Mouse (Mus musculus) layer of hippocampus, adult 9-11 months (tissue): ENCODE data around the gene Mrpl55.

Experiments
- DNase-seq: peaks from one replicate; pipeline ENCODE4 v3.0.0; 2022

Gene Mrpl55

GRCm38 (mm10) chr11:59202081-59202995 lies at the start of gene Mrpl55:
TSS of gene Mrpl55 (plus strand) at chr11:59202486.
- DNase-seq, result peak; percentile 94

- DNase-seq, result no peak
Measured at GRCm38 (mm10) chr11:59154220-59154619, 48.1 kb upstream of the Mrpl55 start.

GRCm38 (mm10) chr11:59155900-59156299 lies 46.4 kb upstream of the Mrpl55 start:
- no peak for DNase-seq

- no peak for DNase-seq
Measured at GRCm38 (mm10) chr11:59159099-59159498, 43.2 kb upstream of the Mrpl55 start.

GRCm38 (mm10) chr11:59159558-59159957 lies 42.7 kb upstream of the Mrpl55 start:
- DNase-seq, result no peak

- DNase-seq, result peak; percentile 44
Measured at GRCm38 (mm10) chr11:59161398-59161797, 40.9 kb upstream of the Mrpl55 start.

- no peak for DNase-seq
Measured at GRCm38 (mm10) chr11:59162443-59163254, 39.6 kb upstream of the Mrpl55 start.

GRCm38 (mm10) chr11:59163255-59164236 lies 38.7 kb upstream of the Mrpl55 start, which contains the start of gene Iba57:
TSS of gene Iba57 (minus strand) at chr11:59163739.
- peak; percentile 100 for DNase-seq

- DNase-seq, result no peak
Measured at GRCm38 (mm10) chr11:59164384-59164783, 37.9 kb upstream of the Mrpl55 start.

GRCm38 (mm10) chr11:59165616-59166241 lies 36.6 kb upstream of the Mrpl55 start:
- DNase-seq, result no peak

GRCm38 (mm10) chr11:59169807-59170206 lies 32.5 kb upstream of the Mrpl55 start:
- DNase-seq, result no peak

- DNase-seq, result no peak
Measured at GRCm38 (mm10) chr11:59170549-59170948, 31.7 kb upstream of the Mrpl55 start.

GRCm38 (mm10) chr11:59174189-59174838 lies 28.0 kb upstream of the Mrpl55 start:
- DNase-seq, result no peak

- no peak for DNase-seq
Measured at GRCm38 (mm10) chr11:59176475-59176874, 25.8 kb upstream of the Mrpl55 start.

GRCm38 (mm10) chr11:59176921-59177320 lies 25.4 kb upstream of the Mrpl55 start:
- no peak for DNase-seq

- peak; percentile 76 for DNase-seq
Measured at GRCm38 (mm10) chr11:59182864-59183331, 19.4 kb upstream of the Mrpl55 start, which contains the start of gene Gjc2. TSS of gene Gjc2 (minus strand) at chr11:59183213.

GRCm38 (mm10) chr11:59183821-59184220 lies 18.5 kb upstream of the Mrpl55 start:
- peak; percentile 62 for DNase-seq

- no peak for DNase-seq
Measured at GRCm38 (mm10) chr11:59185490-59185889, 16.8 kb upstream of the Mrpl55 start.

- no peak for DNase-seq
Measured at GRCm38 (mm10) chr11:59187706-59188105, 14.6 kb upstream of the Mrpl55 start.

- DNase-seq, result peak; percentile 95
Measured at GRCm38 (mm10) chr11:59191231-59192058, 10.8 kb upstream of the Mrpl55 start.
